Mouse (Mus musculus) small intestine, adult 2 months (tissue): Measurements from ENCODE around the gene Tril.

ENCODE experiments used
- CTCF ChIP-seq: fragments of 200-500 bp; IDR thresholded peaks from 2 replicates; pipeline ENCODE4 v1.5.1; 2012; ENCODE audit warnings: low read depth, mild to moderate bottlenecking, control low read depth, inconsistent platforms, low read length, moderate library complexity, mixed read lengths; ENCODE audit not compliant: insufficient replicate concordance, insufficient read length; ENCODE audit errors: extremely low read depth
- POLR2A ChIP-seq: fragments of 200-500 bp; IDR thresholded peaks from 2 replicates; pipeline ENCODE4 v1.6.1; 2012; ENCODE audit warnings: low read depth, mild to moderate bottlenecking, control low read depth, inconsistent platforms, low read length, moderate library complexity

DNA sequence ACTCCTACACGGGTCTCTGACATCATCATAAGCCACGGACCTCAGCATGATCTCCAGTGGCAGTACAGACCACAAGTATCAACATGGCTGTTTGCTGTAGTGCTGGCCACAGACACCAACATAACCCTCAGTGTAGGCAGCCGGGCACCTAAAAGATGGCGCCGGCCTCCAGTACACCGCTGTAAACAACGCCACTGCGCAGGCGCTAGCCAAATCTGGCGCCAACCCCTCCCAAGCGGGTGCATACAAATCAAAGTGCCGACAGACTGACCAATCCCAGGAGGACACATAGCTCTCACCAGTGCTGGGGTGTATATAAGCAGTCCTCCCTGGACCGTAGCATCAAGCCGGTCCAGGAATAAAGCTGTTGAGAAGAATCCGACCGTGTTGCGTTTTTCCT is 24.0 kb upstream of the Tril start:
- TF ChIP-seq CTCF (no peak), POLR2A (no peak)
